Mouse (Mus musculus) cerebellum, adult 11 months (tissue): Measurements from ENCODE around the gene Vmn1r83.

ENCODE experiments used
- DNase-seq: peaks from one replicate; pipeline ENCODE4 v3.0.0; 2022

The Vmn1r83 gene

DNA sequence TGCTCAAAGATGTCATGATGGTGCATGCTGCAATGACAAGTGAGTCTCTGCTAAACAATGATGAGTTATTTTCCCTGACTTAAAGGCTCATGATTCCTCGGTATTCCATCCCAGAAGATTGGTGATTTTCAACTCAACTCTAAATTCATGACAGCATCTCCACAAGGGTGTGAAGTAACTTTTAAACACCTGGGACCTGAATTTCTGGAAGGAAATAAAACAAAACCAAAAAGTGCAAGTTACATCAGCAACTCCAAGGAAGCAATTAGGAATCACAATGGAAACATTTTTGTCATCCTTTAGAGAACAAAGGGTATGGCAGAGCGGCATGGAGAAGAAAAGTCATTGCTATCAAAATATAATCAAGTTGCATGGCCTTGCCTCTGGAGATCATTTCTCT, at the start of gene Vmn1r83:
Vmn1r83 (minus strand) TSS at position 101 of the 400 bp plus-strand sequence.
- no peak for DNase-seq

DNA sequence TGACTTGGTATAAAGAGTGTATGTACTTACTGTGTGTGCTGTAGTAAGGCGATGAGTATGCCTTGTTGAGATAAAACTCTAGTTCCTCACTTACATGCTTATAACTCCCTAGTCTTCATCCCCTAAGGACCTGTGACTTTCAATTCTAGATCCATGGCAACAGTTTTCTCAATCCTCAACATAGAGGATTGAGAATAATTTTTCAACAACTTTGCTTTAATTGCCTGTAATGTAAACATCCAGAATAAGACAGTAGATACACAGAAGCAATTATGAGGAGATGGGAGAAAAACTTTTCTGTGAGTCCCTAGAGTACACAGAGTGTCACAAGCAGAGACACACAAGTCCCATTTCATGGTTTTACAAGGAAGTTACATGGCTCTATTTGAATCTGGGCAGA, 39.9 kb upstream of the Vmn1r83 start, which contains the start of gene Vmn1r84:
Vmn1r84 (minus strand) TSS at position 101 of the 400 bp plus-strand sequence.
- DNase-seq, result no peak

DNA sequence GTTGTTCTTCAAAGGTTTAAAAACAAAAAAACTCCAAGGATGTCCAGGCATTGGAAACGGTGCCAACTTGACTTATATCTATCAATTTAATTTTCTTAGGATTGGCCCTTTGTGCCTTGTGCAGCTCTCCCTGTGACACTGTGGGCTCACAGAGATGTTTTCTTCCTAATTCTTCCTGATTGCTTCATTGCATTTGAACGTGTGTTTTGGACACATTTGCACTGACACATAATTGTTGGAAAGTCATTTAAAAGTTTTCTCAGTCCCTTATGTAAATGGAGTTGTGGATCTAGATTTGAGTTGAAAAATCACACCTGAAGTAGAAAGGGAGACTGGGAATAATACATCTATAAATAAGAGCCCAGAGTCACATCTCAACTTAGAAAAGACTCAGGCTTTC, 29.2 kb downstream of the Vmn1r83 start, which contains the start of gene Vmn1r82:
Vmn1r82 (plus strand) TSS at position 301 of the 400 bp plus-strand sequence.
- DNase-seq, result no peak
